9 mouse cellular contexts compared by ENCODE assay signal in genomic region chr9:40798247-40798960, GRCm38 (mm10). TPM values are rescaled to one million over a fixed set of nuclear protein-coding genes. Genes with fewer than 3 reads are reported as not detected.
DNase-seq lines count a peak whose midpoint lies in the region; ATAC-seq and TF ChIP-seq lines count a peak whose summit lies in the region.
"Had no signal": no experiment of that assay in that cellular context is flagged by ENCODE, and none has a peak within 500 bp of the region (broad histone marks: within the 10 kb centered on the region; RNA-seq: fewer than 3 reads in every experiment).

No protein-coding gene starts in this region.

- H3K4me2 ChIP-seq in hindbrain, embryonic 16.5 days (ENCODE audit: low read length) = no peak overlapping the region

- H3K9ac ChIP-seq in hindbrain, embryonic 16.5 days (ENCODE audit: low read depth, low read length) = no peak overlapping the region
- peak overlapping the region; percentile 98 for H3K9ac ChIP-seq in ES-Bruce4 (ENCODE audit: low read depth, poor library complexity, severe bottlenecking)

- TF ChIP-seq CTCF in ES-Bruce4 (IDR thresholded peaks at IDR 0.05; ENCODE audit: low read depth, low read length) = no peak

- peak; percentile 45 for TF ChIP-seq POLR2A in ES-Bruce4 (IDR thresholded peaks at IDR 0.05; ENCODE audit: insufficient read depth, low read length)

- DNase-seq in hindbrain, embryonic 10.5 days (ENCODE audit: low spot score) = no peak
- DNase-seq in c-Kit-positive CD71-positive TER-119-positive erythroid progenitor cells, embryonic 14.5 days (ENCODE audit: low spot score) = peak; percentile 44
- peak; percentile 50 for DNase-seq in liver
- DNase-seq in ovary, adult 18-20 months (ENCODE audit: low spot score) = no peak
- DNase-seq in adrenal gland, postnatal 25 days = no peak
- DNase-seq in adrenal gland, adult 8-10 months = no peak
- DNase-seq: cerebellum, adult 11-12 months had no signal

- WGBS in hindbrain, embryonic 10.5 days = 75% methylated on average over 9 of the region's 9 CpGs
- WGBS in hindbrain, embryonic 16.5 days = 76% methylated on average over 9 of the region's 9 CpGs

- ATAC-seq in hindbrain, embryonic 16.5 days = no peak

- no peak for TF ChIP-seq EP300 in ES-Bruce4 (IDR thresholded peaks at IDR 0.05; ENCODE audit: insufficient read depth, low read depth, low read length)

- H3K27ac ChIP-seq in hindbrain, embryonic 10.5 days = peak overlapping the region; percentile 99
- no peak overlapping the region; the same call in 1 of the 2 replicates for H3K27ac ChIP-seq in hindbrain, embryonic 16.5 days (ENCODE audit: low read depth, low read length)
- H3K27ac ChIP-seq in ES-Bruce4 (ENCODE audit: insufficient read depth, low read length) = peak overlapping the region; percentile 98

- no peaks in the 10 kb centered on the region for H3K9me3 ChIP-seq in hindbrain, embryonic 10.5 days
- no peaks in the 10 kb centered on the region for H3K9me3 ChIP-seq in hindbrain, embryonic 16.5 days (ENCODE audit: control insufficient read depth, low read length)
- H3K9me3 ChIP-seq in ES-Bruce4 (replicated peaks; ENCODE audit: control insufficient read depth, insufficient read depth, low read length, poor library complexity, severe bottlenecking) = no peaks in the 10 kb centered on the region

- H3K4me3 ChIP-seq in hindbrain, embryonic 10.5 days = no peak overlapping the region
- H3K4me3 ChIP-seq in hindbrain, embryonic 16.5 days (ENCODE audit: low read length) = no peak overlapping the region
- peak overlapping the region; percentile 47 for H3K4me3 ChIP-seq in ES-Bruce4 (ENCODE audit: low read depth, low read length)

- peaks cover 32% of the 10 kb centered on the region for H3K4me1 ChIP-seq in hindbrain, embryonic 10.5 days (replicated peaks)
- H3K4me1 ChIP-seq in hindbrain, embryonic 16.5 days (ENCODE audit: control insufficient read depth, insufficient read depth, low read depth, low read length) = peaks cover 3% of the 10 kb centered on the region
- peaks cover 2% of the 10 kb centered on the region for H3K4me1 ChIP-seq in ES-Bruce4 (ENCODE audit: control insufficient read depth, insufficient read depth, low read length)

- no peaks in the 10 kb centered on the region for H3K27me3 ChIP-seq in hindbrain, embryonic 10.5 days (ENCODE audit: insufficient read depth, poor library complexity, severe bottlenecking)
- H3K27me3 ChIP-seq in hindbrain, embryonic 16.5 days (replicated peaks; ENCODE audit: control insufficient read depth, insufficient read depth, low read length) = no peaks in the 10 kb centered on the region
- H3K27me3 ChIP-seq in ES-Bruce4 (ENCODE audit: control insufficient read depth, insufficient read depth, low read length, poor library complexity, severe bottlenecking) = no peaks in the 10 kb centered on the region

- H3K36me3 ChIP-seq in hindbrain, embryonic 10.5 days = peaks cover 16% of the 10 kb centered on the region
- no peaks in the 10 kb centered on the region for H3K36me3 ChIP-seq in hindbrain, embryonic 16.5 days (ENCODE audit: control insufficient read depth, insufficient read depth, low read length)
- H3K36me3 ChIP-seq in ES-Bruce4 (ENCODE audit: control insufficient read depth, insufficient read depth, low read length, poor library complexity, severe bottlenecking) = peaks cover 19% of the 10 kb centered on the region

RNA-seq across cellular contexts. Expression of gene Hspa8, which starts 2.4 kb away (rescaled TPM):
- 2,933 and 3,536 TPM in 2 replicates for polyA plus RNA-seq in hindbrain, embryonic 10.5 days (2016; fragmentation: Nextera tagmentation; extraction: Ambion mirVana)
- 3,309 and 3,384 TPM in 2 replicates for polyA plus RNA-seq in hindbrain, embryonic 16.5 days (2015; fragmentation: Nextera tagmentation; extraction: Ambion mirVana)
- polyA plus RNA-seq in ES-Bruce4 (2011; ENCODE audit: insufficient read depth, insufficient read length, low read depth, missing spikeins) = 3,442 and 3,618 TPM in 2 replicates
- 1,395 and 2,721 TPM in 2 replicates for total RNA-seq in adrenal gland, postnatal 25 days (2021)
- 1,000 to 10,000 TPM; 1,250 to 2,890 (median 1,476) TPM for total RNA-seq in adrenal gland, adult 8-10 months (2022)

Comparison
In these comparisons a context has a peak if more than half of its experiments do, and no peak if none do; other contexts are left out.
1. DNase-seq: peak in c-Kit-positive CD71-positive TER-119-positive erythroid progenitor cells, embryonic 14.5 days (single experiment) and liver (single experiment); none in hindbrain, embryonic 10.5 days (single experiment), ovary, adult 18-20 months (single experiment), adrenal gland, postnatal 25 days (single experiment) and adrenal gland, adult 8-10 months (single experiment).